In the genomic region with DNA sequence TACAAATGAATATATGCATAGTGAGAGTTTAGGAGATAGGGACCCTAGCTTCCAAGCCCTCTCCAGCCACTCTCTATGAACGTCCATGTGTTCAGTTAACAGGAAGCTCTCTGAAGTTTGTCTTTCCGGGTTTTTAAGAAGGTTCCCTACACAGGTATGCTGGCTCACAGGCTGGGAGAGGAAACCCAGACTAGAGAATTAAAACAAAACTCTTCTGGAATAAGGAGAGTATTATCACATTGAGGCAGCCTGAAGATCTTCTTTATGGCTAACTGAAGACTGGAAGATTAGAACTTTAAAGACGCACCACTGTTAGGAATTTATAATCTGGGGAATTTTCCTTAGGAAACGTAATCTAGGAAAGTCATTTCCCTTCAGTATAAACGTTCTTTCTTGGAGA, we compare ENCODE assay signal across 1 mouse cellular context.
A peak's percentile ranks its signal among the peaks of the same experiment; 100 is the strongest.
TF ChIP-seq lines count a peak whose summit lies in the region.

No protein-coding gene starts in this region.

TF ChIP-seq in MEL, 35 proteins besides CTCF, POLR2A, EP300 and RAD21:
- TF ChIP-seq TBP (IDR thresholded peaks at IDR 0.05; ENCODE audit: low read depth, low read length) (no peak), RCOR1 (IDR thresholded peaks at IDR 0.05; ENCODE audit: low read depth, low read length) (no peak), POLR2AphosphoS2 (IDR thresholded peaks at IDR 0.05; ENCODE audit: low read length) (0 out of 2 replicates have a peak, but pooled peaks have one; percentile 20), ELF1 (IDR thresholded peaks at IDR 0.05; ENCODE audit: low read depth, low read length) (0 out of 2 replicates have a peak, but pooled peaks have one; percentile 44), HCFC1 (IDR thresholded peaks at IDR 0.05; ENCODE audit: low read depth, low read length) (peak; percentile 12), BHLHE40 (IDR thresholded peaks at IDR 0.05; ENCODE audit: borderline replicate concordance, low read depth, low read length) (no peak), GABPA (IDR thresholded peaks at IDR 0.05; ENCODE audit: low read depth, low read length) (no peak), NELFE (IDR thresholded peaks at IDR 0.05; ENCODE audit: low read depth, low read length) (peak; percentile 35), ZMIZ1 (IDR thresholded peaks at IDR 0.05; ENCODE audit: low read depth, low read length) (0 out of 2 replicates have a peak, but pooled peaks have one; percentile 44), ZC3H11A (IDR thresholded peaks at IDR 0.05; ENCODE audit: low read depth, low read length) (no peak), TCF12 (IDR thresholded peaks at IDR 0.05; ENCODE audit: low read depth, low read length) (0 out of 2 replicates have a peak, but pooled peaks have one; percentile 16), ZNF384 (IDR thresholded peaks at IDR 0.05; ENCODE audit: low read depth, low read length) (0 out of 2 replicates have a peak, but pooled peaks have one; percentile 6)
